Mouse (Mus musculus): ENCODE measurements around the gene Ptcd1. TPM values are rescaled to one million over a fixed set of nuclear protein-coding genes. Genes with fewer than 3 reads are reported as not detected.
"Not testable (repeated sequence)": the region's sequence is repeated elsewhere in the genome, so short reads cannot be mapped to it uniquely, and the experiment has no call there.

Ptcd1 gene
- total RNA-seq, 2 experiments from 2014 or later: 11.5 to 12.8 TPM

GRCm38 (mm10) chr5:145152690-145153089 lies 14.2 kb downstream of the Ptcd1 start:
- Histone ChIP-seq H3K4me3 (no peak overlapping the region), H3K27ac (no peak overlapping the region)
- intact Hi-C loops (cut with DNase I): no loop called here
- no peak for TF ChIP-seq CTCF (IDR thresholded peaks at IDR 0.05)
- no peak for DNase-seq

GRCm38 (mm10) chr5:145149294-145149693 lies 17.6 kb downstream of the Ptcd1 start:
- Histone ChIP-seq H3K27ac (no peak overlapping the region), H3K4me3 (no peak overlapping the region)
- DNase-seq: no peak
- intact Hi-C loops (cut with DNase I): no loop called here
- TF ChIP-seq CTCF (IDR thresholded peaks at IDR 0.05): no peak

GRCm38 (mm10) chr5:145147748-145148147 lies 19.2 kb downstream of the Ptcd1 start:
- intact Hi-C loops (cut with DNase I): no loop called here
- no peak for DNase-seq
- TF ChIP-seq CTCF (IDR thresholded peaks at IDR 0.05): no peak
- no peak overlapping the region for H3K4me3 ChIP-seq
- no peak overlapping the region for H3K27ac ChIP-seq

- intact Hi-C loops (cut with DNase I): loop anchor here (1.0 to 2.0 kb wide), 2 partner anchors 26 to 91 kb away; partner anchors contain the start of genes Cpsf4, Ptcd1 and Zfp655
- TF ChIP-seq CTCF (IDR thresholded peaks at IDR 0.05): no peak
- H3K4me3 ChIP-seq: peak overlapping the region; percentile 83
- peak overlapping the region; percentile 97 for H3K27ac ChIP-seq
- no peak for DNase-seq
These were observed 26.3 kb downstream of the Ptcd1 start for GRCm38 (mm10) chr5:145140611-145141010.

- peak; percentile 96 for DNase-seq
- TF ChIP-seq CTCF (IDR thresholded peaks at IDR 0.05): no peak
- intact Hi-C loops (cut with DNase I): loop anchor here (1.0 to 2.0 kb wide), 2 partner anchors 27 to 91 kb away; partner anchors contain the start of genes Cpsf4, Ptcd1 and Zfp655
These were observed 27.1 kb downstream of the Ptcd1 start, which contains the start of the genes Pdap1 and Bud31 for GRCm38 (mm10) chr5:145139571-145140519. Gene Pdap1, minus strand, starts transcription at chr5:145140238. Gene Bud31, plus strand, starts transcription at chr5:145140362.

GRCm38 (mm10) chr5:145138836-145139235 lies 28.1 kb downstream of the Ptcd1 start:
- no peak for TF ChIP-seq CTCF (IDR thresholded peaks at IDR 0.05)
- peak overlapping the region; percentile 83 for H3K4me3 ChIP-seq
- intact Hi-C loops (cut with DNase I): no loop called here
- no peak for DNase-seq
- H3K27ac ChIP-seq: peak overlapping the region; percentile 97

More at GRCm38 (mm10) chr5:145139571-145140519, 27.1 kb downstream of the Ptcd1 start, which contains the start of the genes Pdap1 and Bud31:
- Histone ChIP-seq H3K4me3 (peak within 1 kb of the TSS; percentile 83), H3K27ac (peak within 1 kb of the TSS; percentile 97)

GRCm38 (mm10) chr5:145133275-145133674 lies 33.6 kb downstream of the Ptcd1 start:
- TF ChIP-seq CTCF (IDR thresholded peaks at IDR 0.05): peak; percentile 4; the same call in 1 of the 2 replicates
- DNase-seq; intact Hi-C loops (cut with DNase I); H3K4me3 ChIP-seq; H3K27ac ChIP-seq: not testable (repeated sequence)

GRCm38 (mm10) chr5:145130995-145131394 lies 35.9 kb downstream of the Ptcd1 start:
- H3K4me3 ChIP-seq: no peak overlapping the region
- no peak for TF ChIP-seq CTCF (IDR thresholded peaks at IDR 0.05)
- no peak overlapping the region for H3K27ac ChIP-seq
- intact Hi-C loops (cut with DNase I): no loop called here
- DNase-seq: no peak

GRCm38 (mm10) chr5:145130191-145130590 lies 36.7 kb downstream of the Ptcd1 start:
- H3K27ac ChIP-seq: no peak overlapping the region
- H3K4me3 ChIP-seq: no peak overlapping the region
- no peak for DNase-seq
- intact Hi-C loops (cut with DNase I): no loop called here
- no peak for TF ChIP-seq CTCF (IDR thresholded peaks at IDR 0.05)

GRCm38 (mm10) chr5:145129773-145130172 lies 37.1 kb downstream of the Ptcd1 start:
- intact Hi-C loops (cut with DNase I); H3K4me3 ChIP-seq; DNase-seq; H3K27ac ChIP-seq: not testable (repeated sequence)

- DNase-seq: no peak
- TF ChIP-seq CTCF (IDR thresholded peaks at IDR 0.05): no peak
- Histone ChIP-seq H3K4me3 (no peak overlapping the region), H3K27ac (no peak overlapping the region)
- intact Hi-C loops (cut with DNase I): no loop called here
These were observed 37.8 kb downstream of the Ptcd1 start for GRCm38 (mm10) chr5:145129124-145129523.

GRCm38 (mm10) chr5:145126580-145126979 lies 40.3 kb downstream of the Ptcd1 start:
- Histone ChIP-seq H3K27ac (no peak overlapping the region), H3K4me3 (no peak overlapping the region)
- DNase-seq: no peak
- no peak for TF ChIP-seq CTCF (IDR thresholded peaks at IDR 0.05)
- intact Hi-C loops (cut with DNase I): no loop called here

GRCm38 (mm10) chr5:145123396-145123795 lies 43.5 kb downstream of the Ptcd1 start:
- TF ChIP-seq CTCF (IDR thresholded peaks at IDR 0.05): no peak
- intact Hi-C loops (cut with DNase I): no loop called here
- no peak overlapping the region for H3K4me3 ChIP-seq
- H3K27ac ChIP-seq: no peak overlapping the region
- no peak for DNase-seq

Data from gastrocnemius, adult 2 months (tissue).